Mouse (Mus musculus): ENCODE measurements around the gene Qrsl1.
"Not testable (repeated sequence)": the region's sequence is repeated elsewhere in the genome, so short reads cannot be mapped to it uniquely, and the experiment has no call there.

Qrsl1 gene

GRCm38 (mm10) chr10:43901578-43902194 is at the start of gene Qrsl1, which contains the start of gene Rtn4ip1:
Qrsl1 (minus strand) TSS chr10:43901745.
Rtn4ip1 (plus strand) TSS chr10:43901807.
- DNase-seq (ENCODE audit: low read depth, low spot score) = peak; percentile 84

GRCm38 (mm10) chr10:43945435-43945834 is 43.9 kb upstream of the Qrsl1 start:
- no peak for DNase-seq (ENCODE audit: low read depth, low spot score)

- no peak for DNase-seq (ENCODE audit: low read depth, low spot score)
Observed at GRCm38 (mm10) chr10:43943736-43944135, 42.2 kb upstream of the Qrsl1 start.

- DNase-seq (ENCODE audit: low read depth, low spot score) = no peak
Observed at GRCm38 (mm10) chr10:43939136-43939662, 37.7 kb upstream of the Qrsl1 start.

- no peak for DNase-seq (ENCODE audit: low read depth, low spot score)
Observed at GRCm38 (mm10) chr10:43928596-43928995, 27.1 kb upstream of the Qrsl1 start.

- DNase-seq (ENCODE audit: low read depth, low spot score) = no peak
Observed at GRCm38 (mm10) chr10:43927736-43928135, 26.2 kb upstream of the Qrsl1 start.

- not testable (repeated sequence) for DNase-seq (ENCODE audit: low read depth, low spot score)
Observed at GRCm38 (mm10) chr10:43925776-43926175, 24.2 kb upstream of the Qrsl1 start.

GRCm38 (mm10) chr10:43923096-43923495 is 21.6 kb upstream of the Qrsl1 start:
- DNase-seq (ENCODE audit: low read depth, low spot score) = no peak

- peak; percentile 27 for DNase-seq (ENCODE audit: low read depth, low spot score)
Observed at GRCm38 (mm10) chr10:43918696-43919608, 17.4 kb upstream of the Qrsl1 start.

- no peak for DNase-seq (ENCODE audit: low read depth, low spot score)
Observed at GRCm38 (mm10) chr10:43916737-43917136, 15.2 kb upstream of the Qrsl1 start.

- no peak for DNase-seq (ENCODE audit: low read depth, low spot score)
Observed at GRCm38 (mm10) chr10:43916181-43916580, 14.6 kb upstream of the Qrsl1 start.

GRCm38 (mm10) chr10:43912236-43912635 is 10.7 kb upstream of the Qrsl1 start:
- DNase-seq (ENCODE audit: low read depth, low spot score) = no peak

GRCm38 (mm10) chr10:43910873-43911142 is 9.3 kb upstream of the Qrsl1 start:
- DNase-seq (ENCODE audit: low read depth, low spot score) = no peak

GRCm38 (mm10) chr10:43910032-43910872 is 8.7 kb upstream of the Qrsl1 start:
- DNase-seq (ENCODE audit: low read depth, low spot score) = no peak

GRCm38 (mm10) chr10:43904569-43904968 is 3.0 kb upstream of the Qrsl1 start:
- DNase-seq (ENCODE audit: low read depth, low spot score) = no peak

- no peak for DNase-seq (ENCODE audit: low read depth, low spot score)
Observed at GRCm38 (mm10) chr10:43900883-43901570, 518 bp downstream of the Qrsl1 start.

GRCm38 (mm10) chr10:43898276-43898675 is 3.3 kb downstream of the Qrsl1 start:
- DNase-seq (ENCODE audit: low read depth, low spot score) = no peak

GRCm38 (mm10) chr10:43896065-43896464 is 5.5 kb downstream of the Qrsl1 start:
- DNase-seq (ENCODE audit: low read depth, low spot score) = no peak

- DNase-seq (ENCODE audit: low read depth, low spot score) = no peak
Observed at GRCm38 (mm10) chr10:43892971-43893370, 8.6 kb downstream of the Qrsl1 start.

GRCm38 (mm10) chr10:43888976-43889375 is 12.6 kb downstream of the Qrsl1 start:
- no peak for DNase-seq (ENCODE audit: low read depth, low spot score)

- no peak for DNase-seq (ENCODE audit: low read depth, low spot score)
Observed at GRCm38 (mm10) chr10:43887676-43888075, 13.9 kb downstream of the Qrsl1 start.
